Comparison of ENCODE assay signal across 8 mouse cellular contexts in genomic region chr12:52503131-52503455, GRCm38 (mm10). TPM values are rescaled to one million over a fixed set of nuclear protein-coding genes. Genes with fewer than 3 reads are reported as not detected.
DNase-seq lines count a peak whose midpoint lies in the region; ATAC-seq and TF ChIP-seq lines count a peak whose summit lies in the region.

No protein-coding gene starts in this region.

- peak; percentile 55 for ATAC-seq in forebrain, embryonic 15.5 days (replicated peaks)
- ATAC-seq in liver, postnatal 0 days: peak; percentile 2; the same call in 1 of the 2 replicates

- H3K36me3 ChIP-seq in C2C12 (ENCODE audit: control insufficient read depth, insufficient read depth): no peaks in the 10 kb centered on the region
- no peaks in the 10 kb centered on the region for H3K36me3 ChIP-seq in forebrain, embryonic 15.5 days
- H3K36me3 ChIP-seq in liver, postnatal 0 days (replicated peaks; ENCODE audit: insufficient read depth, low read length): no peaks in the 10 kb centered on the region

- no peaks in the 10 kb centered on the region for H3K9me3 ChIP-seq in forebrain, embryonic 15.5 days
- no peaks in the 10 kb centered on the region for H3K9me3 ChIP-seq in liver, postnatal 0 days (ENCODE audit: low read length)

- H3ac ChIP-seq in C2C12 (ENCODE audit: control insufficient read depth, insufficient read length, low read depth): peak overlapping the region; percentile 93

- DNase-seq in cerebellum, adult 2 months: no peak
- DNase-seq in cerebellum, postnatal 10 days: no peak
- DNase-seq in liver, postnatal 0 days: no peak
- no peak for DNase-seq in left cerebral cortex, postnatal 10 days (ENCODE audit: extremely low spot score in 1 of 2, low spot score in 2 of 2)
- DNase-seq in thymus, postnatal 25 days: no peak
- DNase-seq in frontal cortex, adult 2 months (ENCODE audit: extremely low spot score in 1 of 2, low spot score in 1 of 2): no peak

- TF ChIP-seq CTCF in cerebellum, adult 2 months (IDR thresholded peaks at IDR 0.05; ENCODE audit: borderline replicate concordance, insufficient read depth, low read depth, low read length): no peak
- TF ChIP-seq CTCF in C2C12 (IDR thresholded peaks at IDR 0.05; ENCODE audit: control insufficient read depth, insufficient read depth, insufficient read length): no peak
- no peak for TF ChIP-seq CTCF in liver, postnatal 0 days (IDR thresholded peaks at IDR 0.05; ENCODE audit: low read depth)

- H3K79me2 ChIP-seq in C2C12 (ENCODE audit: control insufficient read depth, insufficient read depth): peaks cover 38% of the 10 kb centered on the region

- peak overlapping the region; percentile 62 for H3K9ac ChIP-seq in forebrain, embryonic 15.5 days (replicated peaks)
- H3K9ac ChIP-seq in liver, postnatal 0 days (replicated peaks): peak overlapping the region; percentile 67

- no peaks in the 10 kb centered on the region for H3K4me1 ChIP-seq in cerebellum, adult 2 months (ENCODE audit: control insufficient read depth, insufficient read depth, low read length)
- peaks cover 20% of the 10 kb centered on the region for H3K4me1 ChIP-seq in forebrain, embryonic 15.5 days
- H3K4me1 ChIP-seq in liver, postnatal 0 days (ENCODE audit: insufficient read depth): no peaks in the 10 kb centered on the region

- no peaks in the 10 kb centered on the region for H3K27me3 ChIP-seq in cerebellum, adult 2 months (ENCODE audit: control insufficient read depth, insufficient read depth, low read length)
- H3K27me3 ChIP-seq in C2C12 (ENCODE audit: control insufficient read depth, insufficient read depth, insufficient read length): no peaks in the 10 kb centered on the region
- no peaks in the 10 kb centered on the region for H3K27me3 ChIP-seq in forebrain, embryonic 15.5 days
- H3K27me3 ChIP-seq in liver, postnatal 0 days (ENCODE audit: insufficient read depth, low read length): peaks cover 3% of the 10 kb centered on the region; the same call in 1 of the 2 replicates

- peaks cover 34% of the 10 kb centered on the region for H3K79me3 ChIP-seq in C2C12 (ENCODE audit: low read depth)

- H3K4me3 ChIP-seq in cerebellum, adult 2 months (replicated peaks; ENCODE audit: insufficient read depth, low read depth, low read length): peak overlapping the region; percentile 95
- peak overlapping the region; percentile 40 for H3K4me3 ChIP-seq in C2C12 (ENCODE audit: insufficient read depth, poor library complexity, severe bottlenecking)
- H3K4me3 ChIP-seq in forebrain, embryonic 15.5 days: peak overlapping the region; percentile 63
- peak overlapping the region; percentile 94 for H3K4me3 ChIP-seq in liver, postnatal 0 days (ENCODE audit: low read depth, low read length)

- TF ChIP-seq EP300 in liver, postnatal 0 days (IDR thresholded peaks at IDR 0.05; ENCODE audit: low read depth): no peak

- peak overlapping the region; percentile 67 for H3K27ac ChIP-seq in cerebellum, adult 2 months (ENCODE audit: insufficient read depth, low read length)
- peak overlapping the region; percentile 99 for H3K27ac ChIP-seq in forebrain, embryonic 15.5 days (replicated peaks)
- H3K27ac ChIP-seq in liver, postnatal 0 days (ENCODE audit: low read depth): peak overlapping the region; percentile 99

- peak overlapping the region; percentile 70 for H3K4me2 ChIP-seq in forebrain, embryonic 15.5 days (replicated peaks)
- peak overlapping the region; percentile 89 for H3K4me2 ChIP-seq in liver, postnatal 0 days (ENCODE audit: low read depth, low read length)

- WGBS in cerebellum, adult 2 months: under 1% methylated on average over 13 of the region's 13 CpGs
- WGBS in forebrain, embryonic 15.5 days: under 1% methylated on average over 13 of the region's 13 CpGs
- WGBS in liver, postnatal 0 days (ENCODE audit: insufficient replicate concordance): 1% methylated on average over 13 of the region's 13 CpGs

- intact Hi-C loops in left cerebral cortex, postnatal 10 days (cut with DNase I): loop anchor here (5.0 to 10.0 kb wide), 3 partner anchors 99 to 466 kb away; no protein-coding TSS in a partner anchor

- TF ChIP-seq POLR2A in cerebellum, adult 2 months (IDR thresholded peaks at IDR 0.05; ENCODE audit: borderline replicate concordance, insufficient read depth, low read length): no peak

TF ChIP-seq in C2C12, 6 proteins besides CTCF, POLR2A, EP300 and RAD21:
- TF ChIP-seq MYOD1 (IDR thresholded peaks at IDR 0.05; ENCODE audit: control insufficient read depth, insufficient read length, low read depth): no peak
- no peak for TF ChIP-seq MAX (IDR thresholded peaks at IDR 0.05)
- no peak for TF ChIP-seq FOSL1 (IDR thresholded peaks at IDR 0.05; ENCODE audit: insufficient read depth, low read length, poor library complexity, severe bottlenecking)
- no peak for TF ChIP-seq MYOG (IDR thresholded peaks at IDR 0.05; ENCODE audit: control insufficient read depth, extremely low read depth, insufficient read length)
- TF ChIP-seq USF1 (IDR thresholded peaks at IDR 0.05; ENCODE audit: low read depth): no peak
- no peak for TF ChIP-seq CEBPB (IDR thresholded peaks at IDR 0.05; ENCODE audit: low read depth)
TF ChIP-seq in C2C12: peak in this region for 0.

RNA-seq across cellular contexts. Expression of gene Arhgap5, which starts 0.7 kb away (rescaled TPM):
- 74.7 and 80.7 TPM in 2 replicates for polyA plus RNA-seq in cerebellum, adult 2 months (2012; rRNA removed)
- polyA plus RNA-seq in C2C12 (2012; fragmentation: generic; extraction: Trizol): 7.3 TPM
- 37.1 and 37.2 TPM in 2 replicates for polyA plus RNA-seq in forebrain, embryonic 15.5 days (2015; fragmentation: Nextera tagmentation; extraction: Ambion mirVana)
- 13.1 and 15.1 TPM in 2 replicates for polyA plus RNA-seq in liver, postnatal 0 days (2015; fragmentation: Nextera tagmentation; extraction: Ambion mirVana)
- total RNA-seq in left cerebral cortex, postnatal 10 days (2021): 100 to 1,000 TPM; 105 to 107 TPM
- polyA plus RNA-seq in frontal cortex, adult 2 months (2012; rRNA removed): 51.8 and 54.2 TPM in 2 replicates

Comparison
In these comparisons a context has a peak if more than half of its experiments do, and no peak if none do; other contexts are left out.
1. H3K4me3 ChIP-seq: peak in every context shown above with its lines; median percentile 95 in cerebellum, adult 2 months; 94 in liver, postnatal 0 days; 63 in forebrain, embryonic 15.5 days; 40 in C2C12.